Mouse (Mus musculus): ENCODE measurements around the gene Shbg.

- TF ChIP-seq CTCF (IDR thresholded peaks at IDR 0.05; ENCODE audit: insufficient read depth, low read depth, low read length) (no peak), POLR2A (IDR thresholded peaks at IDR 0.05; ENCODE audit: insufficient read depth, low read depth, low read length) (no peak)
These were observed 10.9 kb downstream of the Shbg start for GRCm38 (mm10) chr11:69606832-69607231.

Data from olfactory bulb, adult 2 months (tissue).